Mouse (Mus musculus) limb, embryonic 15.5 days (tissue): Measurements from ENCODE around the gene Svop. TPM values are rescaled to one million over a fixed set of nuclear protein-coding genes. Genes with fewer than 3 reads are reported as not detected.

ENCODE experiments used
- ATAC-seq: fragments of 200-750 bp; cut with Nextera tagmentation; 2 replicates; pipeline ENCODE4 v1.8.0; 2017; ENCODE audit warnings: low read depth, moderate TSS enrichment; ENCODE audit not compliant: insufficient number of reproducible peaks, low FRiP score, low TSS enrichment
- H3K27ac ChIP-seq: fragments of 300-500 bp; sonication (generic); 2 replicates; pipeline ENCODE4 v1.5.1; 2015; ENCODE audit warnings: moderate library complexity, mild to moderate bottlenecking, inconsistent platforms
- H3K27me3 ChIP-seq: fragments of 300-500 bp; sonication (generic); 2 replicates; pipeline ENCODE4 v1.6.1; 2015; ENCODE audit warnings: inconsistent platforms
- H3K36me3 ChIP-seq: fragments of 300-500 bp; sonication (generic); 2 replicates; pipeline ENCODE4 v1.6.1; 2015; ENCODE audit warnings: inconsistent platforms
- H3K4me1 ChIP-seq: fragments of 300-500 bp; sonication (generic); 2 replicates; pipeline ENCODE4 v1.6.1; 2015; ENCODE audit warnings: inconsistent platforms
- H3K4me2 ChIP-seq: fragments of 300-500 bp; sonication (generic); 2 replicates; pipeline ENCODE4 v1.6.1; 2015; ENCODE audit warnings: mild to moderate bottlenecking, inconsistent platforms
- H3K4me3 ChIP-seq: fragments of 300-500 bp; sonication (generic); 2 replicates; pipeline ENCODE4 v1.5.1; 2015; ENCODE audit warnings: mild to moderate bottlenecking, inconsistent platforms
- H3K9ac ChIP-seq: fragments of 300-500 bp; sonication (generic); 2 replicates; pipeline ENCODE4 v1.6.1; 2015; ENCODE audit warnings: inconsistent platforms
- H3K9me3 ChIP-seq: fragments of 300-500 bp; sonication (generic); 2 replicates; pipeline ENCODE4 v1.6.1; 2016; ENCODE audit warnings: inconsistent platforms
- WGBS: fragments of 180-500 bp; shearing (Covaris S2); methylation state at CpG from one replicate; pipeline ENCODE4 v1.1.7; 2015; 5-methylcytosine and 5-hydroxymethylcytosine counted together
- polyA plus RNA-seq: library from polyadenylated mRNA; unstranded; fragments of >200 nt; fragmentation: Nextera tagmentation; extraction: Ambion mirVana; gene quantifications from 2 replicates; pipeline ENCODE4 v1.2.1, GENCODE M21; 2015

Svop gene
- polyA plus RNA-seq: 0.12 and 0.24 TPM in 2 replicates

DNA sequence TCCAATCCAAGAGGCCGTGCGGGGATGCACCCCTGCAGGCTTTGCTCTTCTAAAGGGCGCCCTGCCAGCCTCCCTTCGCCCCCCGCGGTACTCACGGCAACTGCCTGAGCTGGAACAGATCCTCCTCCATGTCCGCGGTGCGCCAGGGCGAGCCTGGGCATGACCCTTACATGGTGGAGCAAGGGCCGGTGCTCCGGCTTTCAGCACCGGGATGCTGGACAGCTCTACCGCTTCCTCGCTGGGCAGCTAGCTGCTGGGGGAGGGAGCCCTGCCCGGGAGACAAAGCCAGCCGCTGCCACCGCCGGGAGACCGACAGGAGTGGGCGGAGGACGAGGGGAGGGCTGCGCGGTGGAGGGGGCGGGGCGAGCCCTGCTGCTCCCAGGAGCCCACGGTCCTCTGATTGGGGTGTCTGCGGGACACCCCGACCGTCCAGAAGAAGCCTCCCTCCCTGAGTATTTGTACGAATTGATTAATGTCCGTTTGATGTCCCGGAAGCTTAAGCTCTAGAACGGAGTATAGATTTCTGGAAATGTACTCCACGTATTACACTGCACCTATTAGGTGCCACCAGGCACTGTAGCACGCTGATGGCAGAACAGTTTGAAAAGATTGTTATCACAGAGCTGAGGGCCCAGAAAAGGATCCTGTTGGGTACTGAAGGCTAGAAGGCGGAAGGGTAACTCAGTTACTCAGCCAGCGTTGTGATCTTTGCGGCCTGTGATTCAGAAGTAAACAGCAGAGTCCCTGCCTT, at the start of gene Svop:
Gene Svop, minus strand, starts transcription at position 514 of the 751 bp plus-strand sequence.
- WGBS: 1% methylated on average over 40 of the region's 40 CpGs

DNA sequence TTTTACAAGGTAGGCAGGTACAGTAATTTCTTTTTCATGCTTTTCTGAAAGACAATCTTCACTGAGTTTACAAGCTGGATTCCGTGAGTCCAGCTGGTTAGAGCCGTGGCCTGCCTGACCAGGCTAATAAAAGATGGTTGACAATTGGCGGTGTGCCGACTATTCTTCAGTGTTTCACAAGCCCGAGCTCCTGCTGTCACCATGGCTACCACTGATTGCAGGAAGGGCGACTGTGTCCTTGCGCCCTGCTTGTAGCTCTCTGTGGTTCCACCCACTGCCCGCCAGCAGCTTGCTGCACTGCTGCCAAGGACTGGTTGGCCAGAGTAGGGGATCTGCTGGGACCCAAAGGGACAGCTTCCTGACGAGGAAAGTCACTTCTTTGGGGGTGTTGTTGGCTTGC, 47.8 kb upstream of the Svop start:
- 39% methylated on average over 9 of the region's 9 CpGs for WGBS
- no peaks in the 10 kb centered on the region for H3K36me3 ChIP-seq
- H3K4me2 ChIP-seq: peak overlapping the region; percentile 5; the same call in 1 of the 2 replicates
- peak overlapping the region; percentile 67 for H3K27ac ChIP-seq
- peaks cover 35% of the 10 kb centered on the region for H3K4me1 ChIP-seq
- no peaks in the 10 kb centered on the region for H3K27me3 ChIP-seq
- no peak overlapping the region for H3K9ac ChIP-seq
- ATAC-seq: peak; percentile 31; the same call in 1 of the 2 replicates
- no peak overlapping the region for H3K4me3 ChIP-seq
- no peaks in the 10 kb centered on the region for H3K9me3 ChIP-seq

More for the DNA sequence above, at the start of gene Svop:
- Histone ChIP-seq H3K4me2 (peak within 1 kb of the TSS; percentile 41), H3K4me3 (peak within 1 kb of the TSS; percentile 22; the same call in 1 of the 2 replicates), H3K36me3 (no peaks in the 10 kb centered on the region), H3K9ac (no peak within 1 kb of the TSS), H3K27ac (no peak within 1 kb of the TSS), H3K4me1 (peaks cover 8% of the 10 kb centered on the region), H3K27me3 (peaks cover 15% of the 10 kb centered on the region), H3K9me3 (no peaks in the 10 kb centered on the region)
- ATAC-seq: 0 out of 2 replicates have a peak, but pooled peaks have one; percentile 44

DNA sequence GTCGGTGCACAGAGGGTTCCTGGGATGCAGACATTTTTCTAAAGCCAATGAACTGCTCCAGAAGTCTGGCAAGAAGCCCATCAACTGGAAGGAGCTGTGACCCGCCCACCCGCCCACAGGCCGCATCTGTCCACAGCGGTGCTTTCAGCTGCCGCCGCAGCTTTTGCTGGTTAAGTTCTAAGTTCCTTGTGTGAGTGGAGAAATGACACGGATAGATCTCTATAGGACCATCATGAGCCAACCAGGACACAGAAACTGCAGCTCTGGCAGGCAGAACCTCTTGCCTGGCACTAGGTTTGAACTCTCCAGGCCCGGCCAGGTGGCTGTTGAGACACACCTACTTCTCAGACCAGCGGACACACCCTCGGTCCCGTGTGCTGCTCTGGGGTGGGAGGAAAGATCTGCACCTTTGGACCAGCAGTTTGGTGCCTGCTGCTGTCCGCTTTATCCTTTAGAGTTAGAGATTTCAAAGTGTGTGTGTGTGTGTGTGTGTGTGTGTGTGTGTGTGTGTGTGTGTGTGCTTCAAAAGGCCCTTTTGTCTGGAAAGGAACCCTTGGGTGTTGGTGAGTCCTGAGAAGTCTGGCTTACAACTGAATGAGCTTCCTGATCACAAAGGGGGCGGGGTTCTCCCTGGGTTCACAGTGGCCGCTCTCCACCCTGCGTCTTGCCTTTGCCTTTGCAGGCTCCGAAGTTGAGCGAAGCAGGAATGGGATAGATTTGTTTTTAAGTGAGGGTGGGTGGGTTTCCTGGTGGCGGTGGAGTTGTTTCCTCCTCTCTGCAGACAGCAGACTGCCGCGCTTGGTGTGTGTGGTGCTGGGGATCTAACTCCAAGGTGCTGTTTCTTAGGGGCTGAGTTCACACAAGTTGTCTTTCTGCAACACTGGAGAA, 47.2 kb upstream of the Svop start:
- ATAC-seq: no peak

DNA sequence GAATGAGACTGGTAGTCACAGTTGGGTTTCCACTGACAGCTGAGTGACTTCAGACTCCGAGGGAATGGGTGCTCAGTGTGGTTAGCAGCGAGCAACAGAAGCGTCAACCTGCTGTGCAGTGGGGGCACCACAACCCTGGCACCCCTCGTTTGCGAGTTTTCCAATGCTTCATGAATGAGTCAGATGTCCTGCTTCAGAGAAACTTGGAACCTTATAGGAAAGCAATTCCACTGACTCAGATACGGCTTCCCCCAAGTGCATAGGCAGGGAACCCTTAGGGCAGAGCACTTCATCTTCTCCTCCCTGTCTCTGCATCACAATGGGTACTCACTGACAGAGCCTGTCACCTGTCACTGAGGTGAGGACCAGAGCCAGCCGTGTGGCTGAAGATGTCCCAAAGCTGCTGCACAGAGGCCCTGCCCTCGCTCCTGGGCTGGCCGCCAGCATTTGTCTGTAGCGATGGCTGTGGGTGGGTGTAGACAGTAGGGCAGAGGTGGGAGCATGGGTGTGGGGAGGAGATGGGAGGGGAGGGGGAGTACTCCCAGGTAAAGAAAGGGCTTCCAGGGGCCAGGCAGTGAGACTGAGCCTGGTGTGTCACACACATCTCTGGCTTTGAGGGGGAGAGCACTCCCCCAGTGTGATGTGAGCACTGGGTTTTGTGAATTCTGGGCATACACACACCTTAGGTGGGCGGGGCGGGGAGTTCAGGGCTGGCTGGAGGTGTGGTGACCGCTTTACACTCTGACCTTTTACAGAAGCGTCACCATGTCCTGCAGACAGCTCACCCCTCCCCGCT, 46.3 kb upstream of the Svop start:
- ATAC-seq: no peak
- no peak overlapping the region for H3K4me2 ChIP-seq
- H3K9ac ChIP-seq: no peak overlapping the region
- H3K36me3 ChIP-seq: no peaks in the 10 kb centered on the region
- no peaks in the 10 kb centered on the region for H3K27me3 ChIP-seq
- 75% methylated on average over 15 of the region's 15 CpGs for WGBS
- no peaks in the 10 kb centered on the region for H3K9me3 ChIP-seq
- H3K27ac ChIP-seq: peak overlapping the region; percentile 24; the same call in 1 of the 2 replicates
- peaks cover 38% of the 10 kb centered on the region for H3K4me1 ChIP-seq
- H3K4me3 ChIP-seq: no peak overlapping the region

More for the DNA sequence above, 47.2 kb upstream of the Svop start:
- H3K36me3 ChIP-seq: no peaks in the 10 kb centered on the region
- WGBS: 50% methylated on average over 21 of the region's 21 CpGs
- H3K4me2 ChIP-seq: peak overlapping the region; percentile 5; the same call in 1 of the 2 replicates
- H3K4me3 ChIP-seq: no peak overlapping the region
- H3K9me3 ChIP-seq: no peaks in the 10 kb centered on the region
- H3K27ac ChIP-seq: peak overlapping the region; percentile 67
- H3K9ac ChIP-seq: no peak overlapping the region
- H3K27me3 ChIP-seq: no peaks in the 10 kb centered on the region
- H3K4me1 ChIP-seq: peaks cover 38% of the 10 kb centered on the region

DNA sequence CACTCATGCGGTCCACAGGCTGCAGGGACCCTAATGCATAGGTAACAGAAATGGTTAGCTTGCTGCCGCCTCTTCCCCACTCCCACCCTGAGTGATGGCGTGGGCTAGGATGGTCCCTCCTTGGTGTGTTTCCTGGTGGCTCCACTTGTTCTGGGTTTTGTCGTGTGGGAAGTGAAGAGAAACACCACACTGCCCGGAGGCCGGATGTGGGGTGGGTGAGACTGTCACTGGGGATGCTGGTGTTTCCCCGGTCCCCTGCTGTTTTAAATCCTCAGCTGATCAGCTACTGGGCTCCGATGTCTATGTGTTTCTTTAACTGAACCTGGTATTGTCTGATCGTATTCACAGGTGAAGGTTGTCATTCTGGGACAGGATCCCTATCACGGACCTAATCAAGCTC, 44.1 kb upstream of the Svop start:
- no peak overlapping the region for H3K9ac ChIP-seq
- no peak overlapping the region for H3K4me2 ChIP-seq
- no peak overlapping the region for H3K4me3 ChIP-seq
- H3K9me3 ChIP-seq: no peaks in the 10 kb centered on the region
- no peak overlapping the region for H3K27ac ChIP-seq
- ATAC-seq: no peak
- peaks cover 53% of the 10 kb centered on the region for H3K4me1 ChIP-seq
- no peaks in the 10 kb centered on the region for H3K27me3 ChIP-seq
- WGBS: 88% methylated on average over 10 of the region's 10 CpGs
- H3K36me3 ChIP-seq: no peaks in the 10 kb centered on the region

DNA sequence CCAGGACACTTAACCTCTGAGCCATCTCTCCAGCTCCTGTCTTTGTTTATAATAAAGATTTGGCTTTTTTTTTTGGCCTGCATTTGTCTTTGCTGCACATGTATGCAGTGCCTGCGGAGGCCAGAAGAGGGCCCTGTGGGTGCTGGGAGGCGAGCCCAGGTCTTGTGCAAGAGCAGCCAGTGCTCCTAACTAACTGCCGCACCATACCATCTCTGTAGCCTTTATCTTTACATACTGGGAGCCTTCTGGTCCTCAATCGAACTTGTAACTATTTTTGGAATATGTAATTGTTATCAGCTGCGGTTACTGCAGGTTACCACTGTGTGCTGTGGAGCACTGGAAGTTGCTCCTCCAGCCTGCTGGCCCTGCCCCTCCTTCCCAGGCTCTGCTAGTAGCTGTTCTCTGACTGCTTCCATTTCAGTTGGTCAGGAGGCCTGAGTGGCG, 42.7 kb upstream of the Svop start:
- no peak overlapping the region for H3K4me2 ChIP-seq
- 58% methylated on average over 6 of the region's 6 CpGs for WGBS
- H3K9me3 ChIP-seq: no peaks in the 10 kb centered on the region
- H3K9ac ChIP-seq: no peak overlapping the region
- H3K27ac ChIP-seq: no peak overlapping the region
- no peaks in the 10 kb centered on the region for H3K36me3 ChIP-seq
- no peak overlapping the region for H3K4me3 ChIP-seq
- H3K4me1 ChIP-seq: peaks cover 46% of the 10 kb centered on the region
- no peaks in the 10 kb centered on the region for H3K27me3 ChIP-seq
- ATAC-seq: no peak

DNA sequence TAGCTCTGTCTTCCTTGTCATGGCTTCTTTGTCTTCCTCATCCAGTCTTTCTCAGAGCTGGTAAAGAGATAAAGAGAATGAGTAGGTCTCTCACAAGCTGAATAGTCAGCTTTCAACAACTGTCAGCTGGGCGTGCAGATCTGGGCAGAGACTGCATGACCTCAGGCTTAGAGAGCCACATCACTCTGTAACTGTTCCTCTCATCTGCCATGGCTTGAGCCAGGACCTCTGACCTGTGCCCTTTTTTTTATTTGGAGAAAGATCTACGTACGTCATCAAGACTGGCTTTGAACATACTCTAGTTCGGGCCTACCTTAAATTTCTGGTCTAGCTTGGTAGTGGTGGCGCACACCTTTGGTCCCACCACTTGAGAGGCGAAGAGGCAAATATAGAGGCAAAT, 41.5 kb upstream of the Svop start:
- Histone ChIP-seq H3K4me1 (peaks cover 34% of the 10 kb centered on the region), H3K4me2 (no peak overlapping the region), H3K9me3 (no peaks in the 10 kb centered on the region), H3K27ac (no peak overlapping the region), H3K36me3 (no peaks in the 10 kb centered on the region), H3K27me3 (no peaks in the 10 kb centered on the region), H3K4me3 (no peak overlapping the region), H3K9ac (no peak overlapping the region)
- 86% methylated on average over 6 of the region's 6 CpGs for WGBS
- no peak for ATAC-seq

DNA sequence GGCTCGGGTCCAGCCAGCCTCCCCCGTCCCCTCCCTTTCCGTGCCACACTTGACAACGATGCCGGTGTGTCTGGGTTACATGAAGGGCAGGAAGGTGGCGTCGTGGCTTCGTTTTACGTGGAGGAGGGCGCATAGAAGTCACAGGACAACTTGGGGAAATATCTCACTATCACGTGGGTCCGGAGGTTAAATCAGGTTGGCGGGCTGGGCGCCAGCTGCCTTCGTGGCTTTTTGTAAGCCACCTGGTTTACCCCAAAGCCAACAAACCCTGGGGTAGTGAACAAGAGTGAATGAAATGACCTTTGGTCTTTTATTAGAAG, 40.1 kb upstream of the Svop start:
- Histone ChIP-seq H3K36me3 (no peaks in the 10 kb centered on the region), H3K9me3 (no peaks in the 10 kb centered on the region), H3K27me3 (no peaks in the 10 kb centered on the region), H3K4me3 (peak overlapping the region; percentile 83), H3K4me2 (peak overlapping the region; percentile 99), H3K9ac (peak overlapping the region; percentile 46), H3K4me1 (peaks cover 31% of the 10 kb centered on the region), H3K27ac (peak overlapping the region; percentile 76)
- WGBS: 0% methylated on average over 15 of the region's 15 CpGs
- ATAC-seq: no peak

DNA sequence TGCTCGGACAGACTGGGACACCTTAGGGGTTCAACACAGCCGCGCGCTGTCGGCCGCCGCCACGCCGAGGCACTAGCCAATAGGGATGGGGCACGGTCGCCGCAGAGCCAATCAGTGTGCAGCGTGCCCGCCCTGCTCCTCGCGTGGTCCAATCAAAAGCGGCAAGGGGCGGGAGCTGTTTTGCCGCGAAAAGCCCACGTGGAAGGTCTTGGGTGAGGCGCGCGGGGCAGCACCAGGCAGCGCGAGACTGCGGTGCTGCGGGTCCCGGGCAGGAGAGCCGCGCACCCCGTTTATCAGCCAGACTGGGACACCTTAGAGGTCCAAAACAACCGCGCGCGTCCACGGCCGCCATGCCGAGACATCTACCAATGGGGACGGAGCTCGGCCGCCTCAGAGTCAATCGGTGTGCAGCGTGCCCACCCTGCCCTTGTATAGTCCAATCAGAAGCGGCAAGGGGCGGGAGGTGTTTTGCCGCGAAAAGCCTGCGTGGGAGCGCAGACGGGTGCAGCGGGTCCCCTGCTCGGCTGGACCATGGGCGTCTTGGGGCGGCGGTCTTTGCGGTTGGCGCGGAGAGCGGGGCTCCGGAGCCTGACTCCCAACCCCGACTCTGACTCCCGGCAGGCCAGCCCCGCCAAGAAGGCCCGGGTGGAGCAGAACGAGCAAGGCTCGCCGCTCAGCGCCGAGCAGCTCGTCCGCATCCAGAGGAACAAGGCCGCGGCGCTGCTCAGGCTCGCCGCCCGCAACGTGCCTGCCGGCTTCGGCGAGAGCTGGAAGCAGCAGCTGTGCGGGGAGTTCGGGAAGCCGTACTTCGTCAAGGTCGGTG, 39.5 kb upstream of the Svop start:
- under 1% methylated on average over 87 of the region's 87 CpGs for WGBS
- peaks cover 31% of the 10 kb centered on the region for H3K4me1 ChIP-seq
- peak overlapping the region; percentile 83 for H3K4me3 ChIP-seq
- no peaks in the 10 kb centered on the region for H3K9me3 ChIP-seq
- H3K9ac ChIP-seq: peak overlapping the region; percentile 54
- H3K27me3 ChIP-seq: no peaks in the 10 kb centered on the region
- H3K36me3 ChIP-seq: 0 out of 2 replicates have a peak, but pooled peaks cover under 1% of the 10 kb centered on the region
- peak; percentile 97 for ATAC-seq
- H3K4me2 ChIP-seq: peak overlapping the region; percentile 99
- peak overlapping the region; percentile 76 for H3K27ac ChIP-seq

DNA sequence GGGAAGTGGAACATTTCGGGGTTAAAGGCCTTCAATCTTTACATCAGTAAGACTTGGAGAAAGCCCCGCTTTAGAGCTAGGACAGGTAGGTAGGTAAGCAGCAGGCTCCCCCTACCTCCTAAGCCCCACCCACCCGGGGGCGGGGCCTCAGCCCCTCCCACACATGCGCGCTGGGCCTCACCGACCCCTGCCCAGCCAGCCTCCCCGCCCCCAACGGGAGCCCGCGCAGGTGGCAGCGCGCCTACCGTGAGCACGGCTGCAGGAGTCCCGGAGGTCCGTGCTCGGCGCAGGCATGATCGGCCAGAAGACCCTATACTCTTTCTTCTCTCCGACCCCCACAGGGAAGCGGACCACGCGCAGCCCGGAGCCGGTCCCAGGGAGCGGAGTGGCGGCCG, 38.8 kb upstream of the Svop start, which contains the start of gene Ung:
Gene Ung, plus strand, starts transcription at position 176 of the 395 bp plus-strand sequence.
- Histone ChIP-seq H3K4me1 (peaks cover 31% of the 10 kb centered on the region), H3K4me2 (peak within 1 kb of the TSS; percentile 99), H3K9ac (peak within 1 kb of the TSS; percentile 54), H3K9me3 (no peaks in the 10 kb centered on the region), H3K36me3 (peaks cover 7% of the 10 kb centered on the region), H3K27me3 (no peaks in the 10 kb centered on the region), H3K27ac (peak within 1 kb of the TSS; percentile 76), H3K4me3 (peak within 1 kb of the TSS; percentile 83)
- ATAC-seq: no peak
- 1% methylated on average over 29 of the region's 29 CpGs for whole genome bisulfite sequencing
